Mouse (Mus musculus) midbrain, embryonic 15.5 days (tissue): ENCODE data around the gene Flcn. TPM values are rescaled to one million over a fixed set of nuclear protein-coding genes. Genes with fewer than 3 reads are reported as not detected.

Experiments
- ATAC-seq: fragments of 200-750 bp; cut with Nextera tagmentation; replicated peaks from 2 replicates; pipeline ENCODE4 v1.8.0; 2017; ENCODE audit warnings: moderate TSS enrichment
- H3K27ac ChIP-seq: fragments of 300-500 bp; sonication (generic); 2 replicates; pipeline ENCODE4 v1.5.1; 2015; ENCODE audit warnings: mild to moderate bottlenecking, inconsistent platforms
- H3K27me3 ChIP-seq: fragments of 300-500 bp; sonication (generic); replicated peaks from 2 replicates; pipeline ENCODE4 v1.6.1; 2015; ENCODE audit warnings: inconsistent platforms
- H3K36me3 ChIP-seq: fragments of 300-500 bp; sonication (generic); replicated peaks from 2 replicates; pipeline ENCODE4 v1.6.1; 2015; ENCODE audit warnings: inconsistent platforms
- H3K4me1 ChIP-seq: fragments of 300-500 bp; sonication (generic); 2 replicates; pipeline ENCODE4 v1.6.1; 2015; ENCODE audit warnings: inconsistent platforms
- H3K4me2 ChIP-seq: fragments of 300-500 bp; sonication (generic); 2 replicates; pipeline ENCODE4 v1.6.1; 2015; ENCODE audit warnings: inconsistent platforms, mild to moderate bottlenecking, moderate library complexity
- H3K4me3 ChIP-seq: fragments of 300-500 bp; sonication (generic); 2 replicates; pipeline ENCODE4 v1.5.1; 2015; ENCODE audit warnings: mild to moderate bottlenecking, inconsistent platforms
- H3K9ac ChIP-seq: fragments of 300-500 bp; sonication (generic); 2 replicates; pipeline ENCODE4 v1.6.1; 2015; ENCODE audit warnings: mild to moderate bottlenecking, inconsistent platforms
- H3K9me3 ChIP-seq: fragments of 300-500 bp; sonication (generic); 2 replicates; pipeline ENCODE4 v1.6.1; 2016; ENCODE audit warnings: inconsistent platforms
- WGBS: fragments of 180-500 bp; shearing (Covaris S2); methylation state at CpG from one replicate; pipeline ENCODE4 v1.1.7; 2015; ENCODE audit warnings: mixed read lengths; 5-methylcytosine and 5-hydroxymethylcytosine counted together
- polyA plus RNA-seq: library from polyadenylated mRNA; unstranded; fragments of >200 nt; fragmentation: Nextera tagmentation; extraction: Ambion mirVana; gene quantifications from 2 replicates; pipeline ENCODE4 v1.2.1, GENCODE M21; 2015

Gene Flcn
- polyA plus RNA-seq, 1 experiment from 2014 or later, result 48.5 TPM

DNA sequence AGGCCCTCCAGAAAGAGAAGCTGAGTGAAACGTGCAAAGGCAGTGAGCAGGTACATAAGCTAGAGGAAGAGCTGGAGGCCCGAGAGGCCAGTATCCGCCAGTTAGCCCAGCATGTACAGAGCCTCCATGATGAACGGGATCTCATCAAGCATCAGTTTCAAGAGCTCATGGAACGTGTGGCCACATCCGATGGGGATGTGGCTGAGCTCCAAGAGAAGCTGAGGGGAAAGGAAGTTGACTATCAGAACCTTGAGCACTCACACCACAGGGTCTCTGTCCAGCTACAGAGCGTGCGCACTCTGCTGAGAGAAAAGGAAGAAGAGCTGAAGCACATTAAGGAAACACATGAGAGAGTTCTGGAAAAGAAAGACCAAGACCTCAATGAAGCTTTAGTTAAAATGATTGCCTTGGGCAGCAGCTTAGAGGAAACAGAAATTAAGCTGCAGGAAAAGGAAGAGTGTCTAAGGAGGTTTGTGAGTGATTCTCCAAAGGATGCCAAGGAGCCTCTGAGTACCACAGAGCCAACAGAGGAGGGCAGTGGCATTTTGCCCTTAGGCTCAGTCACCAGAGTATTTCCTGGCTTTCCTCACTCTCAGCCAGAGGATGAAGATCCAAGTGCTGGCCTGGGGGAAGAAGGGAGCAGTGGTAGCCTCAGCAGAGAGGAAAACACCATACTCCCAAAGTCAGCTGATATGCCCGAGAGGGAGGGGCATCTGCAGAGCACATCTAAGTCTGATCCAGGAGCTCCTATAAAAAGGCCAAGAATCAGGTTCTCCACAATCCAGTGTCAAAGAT is 51.4 kb downstream of the Flcn start:
- no peak for ATAC-seq
- no peaks in the 10 kb centered on the region for H3K27me3 ChIP-seq
- H3K4me3 ChIP-seq, result no peak overlapping the region
- no peak overlapping the region for H3K9ac ChIP-seq
- no peak overlapping the region for H3K4me2 ChIP-seq
- H3K36me3 ChIP-seq, result peaks cover 68% of the 10 kb centered on the region
- H3K9me3 ChIP-seq, result no peaks in the 10 kb centered on the region
- H3K4me1 ChIP-seq, result no peaks in the 10 kb centered on the region
- WGBS, result 95% methylated on average over 9 of the region's 9 CpGs
- H3K27ac ChIP-seq, result no peak overlapping the region; the same call in 1 of the 2 replicates

DNA sequence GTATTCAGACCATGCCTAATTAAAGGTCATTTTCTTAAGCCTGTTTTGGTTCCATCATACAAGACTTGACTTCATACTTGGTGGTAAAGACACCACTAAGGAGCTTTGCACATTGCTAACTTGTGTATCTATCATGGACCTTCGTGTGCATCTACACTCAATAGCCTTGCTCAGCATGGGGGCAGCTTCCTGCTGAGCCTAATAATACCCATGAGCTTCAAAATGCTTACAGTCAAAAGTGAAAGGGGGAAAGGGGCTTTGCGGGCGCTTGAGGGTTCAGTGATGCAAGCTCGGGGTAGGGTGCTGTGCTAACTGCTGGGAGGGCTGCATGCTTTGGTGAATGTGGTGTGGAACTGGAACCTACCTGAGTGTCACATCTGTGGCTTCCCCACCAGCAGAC is 53.5 kb downstream of the Flcn start:
- WGBS, result 63% methylated on average over 4 of the region's 4 CpGs
- Histone ChIP-seq H3K4me2 (no peak overlapping the region), H3K27ac (no peak overlapping the region), H3K36me3 (peaks cover 71% of the 10 kb centered on the region), H3K9ac (no peak overlapping the region), H3K9me3 (no peaks in the 10 kb centered on the region), H3K4me1 (no peaks in the 10 kb centered on the region), H3K4me3 (no peak overlapping the region), H3K27me3 (no peaks in the 10 kb centered on the region)
- ATAC-seq, result no peak

- Histone ChIP-seq H3K27ac (no peak overlapping the region), H3K9ac (no peak overlapping the region), H3K4me2 (no peak overlapping the region), H3K4me3 (no peak overlapping the region), H3K4me1 (no peaks in the 10 kb centered on the region), H3K9me3 (no peaks in the 10 kb centered on the region), H3K36me3 (peaks cover 63% of the 10 kb centered on the region), H3K27me3 (no peaks in the 10 kb centered on the region)
- ATAC-seq, result no peak
- WGBS, result 97% methylated on average over 6 of the region's 6 CpGs
These were observed 55.3 kb downstream of the Flcn start for GRCm38 (mm10) chr11:59754504-59754903.

GRCm38 (mm10) chr11:59749050-59749449 is 60.8 kb downstream of the Flcn start:
- H3K4me2 ChIP-seq, result no peak overlapping the region
- H3K27me3 ChIP-seq, result no peaks in the 10 kb centered on the region
- H3K4me3 ChIP-seq, result no peak overlapping the region
- no peaks in the 10 kb centered on the region for H3K9me3 ChIP-seq
- ATAC-seq, result no peak
- 92% methylated on average over 3 of the region's 3 CpGs for WGBS
- H3K27ac ChIP-seq, result no peak overlapping the region
- H3K36me3 ChIP-seq, result peaks cover 34% of the 10 kb centered on the region
- H3K9ac ChIP-seq, result no peak overlapping the region
- no peaks in the 10 kb centered on the region for H3K4me1 ChIP-seq

DNA sequence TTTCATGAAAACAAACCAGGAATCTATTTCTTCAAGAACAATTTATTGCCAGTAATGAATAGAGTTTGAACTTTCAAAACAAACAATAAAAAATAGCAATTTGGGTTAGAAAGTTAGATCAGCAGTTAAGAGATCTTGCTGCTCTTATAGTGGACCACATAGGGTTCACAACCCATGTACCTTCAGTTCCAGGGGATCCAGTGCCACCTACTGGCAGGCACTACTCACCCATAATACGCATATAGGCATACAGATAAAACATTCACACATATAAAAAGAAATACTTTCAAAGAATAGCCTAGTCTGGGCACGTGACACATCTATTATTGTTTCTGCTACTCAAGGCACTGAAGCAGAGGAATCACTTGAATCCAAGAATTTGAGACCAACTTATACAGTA is 63.2 kb downstream of the Flcn start:
- H3K9ac ChIP-seq, result no peak overlapping the region
- H3K4me1 ChIP-seq, result no peaks in the 10 kb centered on the region
- no peak overlapping the region for H3K4me3 ChIP-seq
- H3K27ac ChIP-seq, result no peak overlapping the region
- peaks cover 31% of the 10 kb centered on the region for H3K36me3 ChIP-seq
- ATAC-seq, result no peak
- no peaks in the 10 kb centered on the region for H3K9me3 ChIP-seq
- H3K27me3 ChIP-seq, result no peaks in the 10 kb centered on the region
- no peak overlapping the region for H3K4me2 ChIP-seq
- WGBS, result 86% methylated on average over 2 of the region's 2 CpGs

GRCm38 (mm10) chr11:59745851-59746250 is 64.0 kb downstream of the Flcn start:
- Histone ChIP-seq H3K36me3 (peaks cover 35% of the 10 kb centered on the region), H3K4me2 (no peak overlapping the region), H3K4me3 (no peak overlapping the region), H3K9me3 (no peaks in the 10 kb centered on the region), H3K27me3 (no peaks in the 10 kb centered on the region), H3K27ac (no peak overlapping the region), H3K9ac (no peak overlapping the region), H3K4me1 (no peaks in the 10 kb centered on the region)
- no peak for ATAC-seq
- WGBS, result 92% methylated on average over 5 of the region's 5 CpGs

- Histone ChIP-seq H3K27ac (no peak overlapping the region), H3K4me2 (no peak overlapping the region), H3K9me3 (no peaks in the 10 kb centered on the region), H3K9ac (no peak overlapping the region), H3K4me1 (no peaks in the 10 kb centered on the region), H3K36me3 (peaks cover 32% of the 10 kb centered on the region), H3K4me3 (no peak overlapping the region), H3K27me3 (no peaks in the 10 kb centered on the region)
- WGBS, result 98% methylated on average over 4 of the region's 4 CpGs
- no peak for ATAC-seq
These were observed 65.4 kb downstream of the Flcn start for GRCm38 (mm10) chr11:59744374-59744773.

GRCm38 (mm10) chr11:59743712-59744111 is 66.1 kb downstream of the Flcn start:
- Histone ChIP-seq H3K4me2 (no peak overlapping the region), H3K36me3 (peaks cover 32% of the 10 kb centered on the region), H3K27ac (no peak overlapping the region), H3K4me3 (no peak overlapping the region), H3K9me3 (no peaks in the 10 kb centered on the region), H3K27me3 (no peaks in the 10 kb centered on the region), H3K4me1 (no peaks in the 10 kb centered on the region), H3K9ac (no peak overlapping the region)
- no peak for ATAC-seq
- 95% methylated on average over 1 of the region's 1 CpGs for WGBS

GRCm38 (mm10) chr11:59743307-59743706 is 66.5 kb downstream of the Flcn start:
- Histone ChIP-seq H3K36me3 (peaks cover 35% of the 10 kb centered on the region), H3K9ac (no peak overlapping the region), H3K4me3 (no peak overlapping the region), H3K4me2 (no peak overlapping the region), H3K27me3 (no peaks in the 10 kb centered on the region), H3K9me3 (no peaks in the 10 kb centered on the region), H3K4me1 (no peaks in the 10 kb centered on the region), H3K27ac (no peak overlapping the region)
- WGBS, result 92% methylated on average over 2 of the region's 2 CpGs
- no peak for ATAC-seq

DNA sequence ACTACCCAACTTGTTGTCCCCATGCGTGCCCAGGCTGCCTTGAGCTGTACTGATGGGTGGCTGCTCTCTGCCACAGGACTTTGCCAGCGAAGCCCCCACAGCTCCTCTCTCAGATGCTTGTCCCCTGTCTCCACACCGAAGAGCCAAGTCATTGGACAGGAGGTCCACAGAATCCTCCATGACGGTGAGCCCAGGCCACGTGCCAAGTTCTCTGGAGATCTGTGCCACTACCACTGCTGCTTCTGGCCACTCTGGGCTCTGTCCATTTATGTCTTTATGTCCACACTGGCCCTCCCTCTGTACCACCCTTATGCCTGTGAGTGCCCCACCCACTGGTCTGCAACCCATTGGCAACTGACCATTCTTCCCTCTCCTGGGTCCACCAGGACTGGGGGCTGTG is 67.9 kb downstream of the Flcn start:
- peaks cover 47% of the 10 kb centered on the region for H3K36me3 ChIP-seq
- WGBS, result 94% methylated on average over 5 of the region's 5 CpGs
- H3K27ac ChIP-seq, result no peak overlapping the region
- no peaks in the 10 kb centered on the region for H3K4me1 ChIP-seq
- no peaks in the 10 kb centered on the region for H3K27me3 ChIP-seq
- no peak overlapping the region for H3K4me2 ChIP-seq
- no peak overlapping the region for H3K9ac ChIP-seq
- no peak overlapping the region for H3K4me3 ChIP-seq
- no peaks in the 10 kb centered on the region for H3K9me3 ChIP-seq
- ATAC-seq, result no peak

Other genes starting within 250 kb of the Flcn start
- gene Olfr222, start 233.8 kb downstream of the Flcn start, polyA plus RNA-seq, result not detected in 2 replicates
- not detected in 2 replicates for gene Olfr223, start 216.7 kb downstream of the Flcn start, polyA plus RNA-seq
- 77.5 and 85.4 TPM in 2 replicates for gene Mprip, start 148.7 kb downstream of the Flcn start, polyA plus RNA-seq
- 13.3 and 13.7 TPM in 2 replicates for gene Pld6, start 22.4 kb downstream of the Flcn start, polyA plus RNA-seq
- 77.6 and 78.2 TPM in 2 replicates for gene Nt5m, start 29.4 kb upstream of the Flcn start, polyA plus RNA-seq
- 180 and 183 TPM in 2 replicates for gene Cops3, start 29.8 kb upstream of the Flcn start, polyA plus RNA-seq
- 32.4 and 33.7 TPM in 2 replicates for gene Med9, start 138.2 kb upstream of the Flcn start, polyA plus RNA-seq
- 1.2 and 1.6 TPM in 2 replicates for gene Rasd1, start 154.9 kb upstream of the Flcn start, polyA plus RNA-seq
- 8.1 and 8.4 TPM in 2 replicates for gene Pemt, start 236.5 kb upstream of the Flcn start, polyA plus RNA-seq